Mouse (Mus musculus) adrenal gland, postnatal 4 days (tissue): Measurements from ENCODE around the gene Acat2. TPM values are rescaled to one million over a fixed set of nuclear protein-coding genes. Genes with fewer than 3 reads are reported as not detected.
"Not testable (repeated sequence)": the region's sequence is repeated elsewhere in the genome, so short reads cannot be mapped to it uniquely, and the experiment has no call there.

Source experiments
- DNase-seq, 2 experiments: peaks; one replicate each; pipeline ENCODE4 v3.0.0; 2021 to 2022; ENCODE audit warnings: low spot score in 2 of 2, mixed read lengths in 2 of 2
- total RNA-seq, 2 experiments: library from RNA; stranded (reverse); gene quantifications; 2 replicates each; pipeline ENCODE4 v1.2.3; 2021

Acat2 gene
- total RNA-seq, 2 experiments from 2014 or later, result 56.5 to 57.6 TPM

DNA sequence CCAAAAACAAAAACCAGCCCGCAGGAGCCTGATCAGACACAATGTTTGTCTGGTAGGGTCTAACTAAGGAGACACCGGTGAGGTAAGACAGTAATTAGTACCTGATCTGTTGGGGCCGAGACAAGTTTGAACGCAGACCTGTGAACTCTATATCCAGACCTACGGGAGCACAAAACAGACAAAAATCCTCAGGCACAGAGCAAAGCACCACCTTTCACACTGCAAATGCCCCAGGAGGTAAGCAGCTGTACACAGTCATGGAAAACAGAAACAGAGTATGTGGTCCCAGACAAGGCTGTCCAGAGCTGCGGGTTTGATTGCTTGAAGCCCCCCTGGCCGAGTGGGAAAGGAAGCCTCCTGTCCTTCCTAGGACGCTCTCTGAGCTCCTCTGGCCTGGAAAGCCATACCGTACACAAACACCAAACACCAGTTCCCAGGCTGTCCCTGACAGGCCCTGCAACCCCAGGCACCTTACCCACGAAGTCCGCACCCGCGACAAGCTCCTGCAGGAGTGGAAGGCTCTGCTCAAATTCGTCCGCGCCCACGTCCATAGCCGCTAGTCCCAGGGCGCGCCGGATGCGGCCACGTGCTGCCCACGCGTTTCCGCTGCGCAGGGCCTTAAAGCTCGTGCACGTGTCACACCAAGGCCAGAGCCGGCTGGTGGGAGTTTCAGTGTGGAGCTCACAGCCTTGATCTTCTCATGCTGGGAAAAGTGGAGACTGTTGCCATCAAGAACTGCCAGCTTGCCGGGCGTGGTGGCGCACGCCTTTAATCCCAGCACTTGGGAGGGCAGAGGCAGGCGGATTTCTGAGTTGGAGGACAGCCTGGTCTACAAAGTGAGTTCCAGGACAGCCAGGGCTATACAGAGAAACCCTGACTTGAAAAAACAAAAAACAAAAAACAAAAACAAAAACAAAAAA is 50.9 kb downstream of the Acat2 start, which contains the start of gene Pnldc1:
TSS of gene Pnldc1 (minus strand) at position 870 of the 920 bp plus-strand sequence.
- DNase-seq, result no peak

DNA sequence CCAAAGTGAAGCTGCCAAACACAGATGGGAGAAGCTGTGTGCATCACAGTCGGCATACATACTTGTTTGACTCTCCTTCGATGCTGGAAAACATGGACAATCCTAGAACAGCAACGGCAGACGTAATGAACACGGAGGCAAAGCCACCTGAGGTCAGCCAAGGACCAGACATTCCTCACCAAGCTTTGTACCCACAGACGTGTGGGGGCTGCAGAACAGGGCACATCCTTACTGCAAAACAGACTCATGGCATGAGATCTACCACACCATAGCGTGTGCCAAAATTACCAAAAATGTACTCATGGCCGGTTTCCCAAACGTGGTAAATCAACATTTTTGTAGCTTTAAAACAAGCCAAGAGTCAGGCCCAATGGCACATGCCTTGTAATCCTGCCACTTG is 54.1 kb downstream of the Acat2 start:
- DNase-seq, result no peak

DNA sequence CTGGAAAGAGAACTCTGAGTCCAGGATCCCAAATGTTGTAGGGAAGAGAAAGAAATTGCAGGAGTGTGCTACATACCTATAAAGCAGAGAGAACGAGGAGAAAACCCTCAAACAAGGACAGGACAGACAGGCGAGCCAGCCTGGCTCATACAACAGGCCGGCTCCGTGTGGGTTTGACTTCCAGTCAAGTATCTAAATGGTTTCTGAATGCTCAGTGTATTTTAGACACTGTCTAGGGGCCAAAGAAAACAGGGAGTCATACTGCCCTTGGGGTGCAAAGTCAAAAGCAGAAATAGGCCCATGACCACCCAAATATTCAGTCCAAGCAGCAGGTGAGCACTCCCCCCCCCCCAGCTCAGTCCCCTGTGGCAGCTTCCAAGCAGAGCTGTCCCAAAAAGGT is 54.7 kb downstream of the Acat2 start:
- DNase-seq, result no peak

DNA sequence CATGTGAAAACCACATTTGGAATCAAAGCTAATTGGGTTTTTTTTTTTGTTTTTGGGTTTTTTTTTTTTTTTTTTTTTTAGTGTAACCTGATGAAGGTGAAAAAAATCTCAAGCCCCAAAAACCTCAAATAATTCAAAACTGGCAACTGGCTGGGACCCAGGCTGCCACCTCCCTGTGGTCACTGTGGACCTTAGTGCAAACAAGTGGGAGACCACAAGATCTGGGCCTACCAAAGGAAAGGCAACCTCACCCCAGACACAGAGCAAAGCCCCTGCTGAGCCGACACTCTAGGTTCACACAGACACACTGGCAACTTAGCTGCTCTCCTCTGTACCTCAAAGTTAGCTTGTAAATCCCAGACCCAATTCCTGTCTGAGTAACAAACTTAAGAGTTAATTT is 56.2 kb downstream of the Acat2 start:
- no peak for DNase-seq

DNA sequence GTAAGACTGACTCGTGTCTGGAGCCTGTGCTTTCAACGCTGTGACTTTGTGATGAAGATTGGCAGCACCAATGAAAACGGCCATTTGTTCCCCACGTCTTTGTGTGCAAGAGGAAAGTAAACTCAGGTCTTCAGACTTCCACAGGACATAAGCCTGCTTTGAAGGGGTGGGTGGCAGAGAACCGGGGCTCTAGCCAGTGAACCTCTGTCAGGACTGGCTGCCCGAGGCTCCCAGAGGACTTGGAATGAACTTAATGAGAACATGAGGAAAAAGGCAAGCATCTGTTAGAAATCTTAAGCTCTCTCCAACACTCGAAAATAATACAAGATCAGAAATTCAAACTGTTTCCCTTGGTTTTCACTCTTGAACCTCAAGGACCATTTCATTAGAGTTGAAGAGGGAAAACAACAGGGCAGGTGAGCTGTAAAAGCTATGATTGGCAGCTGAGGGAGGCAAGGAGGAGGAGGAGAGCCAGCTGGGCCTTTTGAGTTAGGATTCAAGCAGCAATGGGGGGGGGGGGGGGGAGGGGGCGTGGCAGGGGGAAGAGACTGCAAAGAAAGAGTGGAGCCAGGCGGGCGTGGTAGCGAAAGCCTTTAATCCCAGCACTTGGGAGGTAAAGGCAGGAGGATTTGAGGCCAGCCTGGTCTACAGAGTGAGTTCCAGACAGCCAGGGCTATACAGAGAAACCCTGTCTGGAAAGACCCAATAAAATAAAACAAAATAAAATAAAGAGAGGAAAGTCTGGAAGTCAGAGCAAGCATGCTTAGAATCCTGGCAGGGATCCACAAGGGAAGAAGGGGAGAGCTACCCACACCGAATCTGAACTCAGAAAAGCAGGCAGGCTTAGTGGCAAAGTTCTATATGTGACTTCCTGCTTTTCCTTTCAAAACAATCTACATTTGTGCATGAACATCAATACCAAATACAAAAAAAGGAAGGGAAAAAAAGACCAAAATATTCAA is 56.9 kb downstream of the Acat2 start:
- no peak for DNase-seq

DNA sequence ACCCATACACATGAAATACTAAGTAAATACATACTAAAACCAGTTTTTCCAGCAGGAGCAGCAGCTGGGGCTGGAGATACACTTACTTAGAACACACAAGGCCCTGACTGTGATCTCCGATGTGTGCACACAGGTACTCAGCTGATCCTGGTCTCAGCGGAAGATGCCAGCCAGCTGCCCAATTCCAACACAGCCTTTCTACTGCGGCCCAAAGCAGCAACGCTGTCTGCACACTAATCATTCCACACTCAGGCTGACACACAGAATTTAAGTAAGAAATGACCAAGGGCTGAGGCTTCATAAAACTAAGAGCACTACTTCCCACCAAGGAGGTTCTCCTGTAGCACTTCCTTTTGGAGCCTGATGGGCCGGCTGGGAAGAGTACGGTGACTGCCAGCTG is 58.3 kb downstream of the Acat2 start:
- DNase-seq, result no peak

DNA sequence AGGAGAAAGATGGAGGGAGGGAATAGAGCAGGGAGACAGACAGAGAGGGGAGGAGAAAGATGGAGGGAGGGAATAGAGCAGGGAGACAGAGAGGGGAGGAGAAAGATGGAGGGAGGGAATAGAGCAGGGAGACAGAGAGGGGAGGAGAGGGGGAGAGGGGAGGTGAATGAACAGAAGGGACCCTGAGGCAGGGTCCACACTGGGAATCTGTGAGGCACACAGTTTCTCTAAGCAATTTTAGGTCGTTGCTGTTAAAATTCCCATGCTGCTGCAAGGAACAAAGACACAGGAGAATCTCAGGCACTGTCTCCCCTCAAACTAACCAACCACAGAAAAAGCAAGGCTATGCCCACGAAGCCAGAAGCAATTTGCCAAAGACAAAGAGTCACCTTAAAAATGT is 61.9 kb downstream of the Acat2 start:
- not testable (repeated sequence) for DNase-seq

DNA sequence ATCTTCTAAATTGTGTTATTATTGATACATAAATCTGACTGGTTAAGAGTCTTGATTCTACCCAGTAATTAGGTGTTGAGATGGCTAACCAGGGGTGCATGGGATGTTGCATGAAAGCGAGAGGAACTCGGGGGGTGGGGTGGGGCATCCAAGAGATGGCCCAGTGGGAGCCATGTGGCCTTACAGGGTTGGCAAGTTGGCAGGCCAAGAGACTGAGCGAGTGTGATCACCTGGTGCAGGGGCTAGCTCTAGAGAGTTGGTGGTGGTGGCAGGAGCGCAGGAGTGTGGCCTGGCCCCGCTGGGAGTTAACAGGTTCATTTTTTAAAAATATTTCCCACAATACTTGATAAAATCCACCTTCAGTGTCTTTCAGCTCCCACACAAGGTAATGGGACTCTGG is 62.9 kb downstream of the Acat2 start:
- DNase-seq, result no peak

Other genes with a start within 250 kb of the Acat2 start
- 10 to 100 TPM; 76.4 to 82.0 TPM for gene Igf2r, start 191.1 kb downstream of the Acat2 start, total RNA-seq
- gene Mas1, start 92.6 kb downstream of the Acat2 start, total RNA-seq, result not detected
- gene Mrgprh, start 84.7 kb downstream of the Acat2 start, total RNA-seq, result under 1 TPM; 0.25 to 0.37 TPM
- gene Pnldc1, start 50.5 kb downstream of the Acat2 start, total RNA-seq, result 1 to 10 TPM; 3.1 to 3.6 TPM
- 100 to 1,000 TPM; 256 to 260 TPM for gene Tcp1, start 45.0 kb downstream of the Acat2 start, total RNA-seq
- 10 to 100 TPM; 86.7 to 89.9 TPM for gene Mrpl18, start 44.4 kb downstream of the Acat2 start, total RNA-seq
- gene Acat3, start 20.1 kb downstream of the Acat2 start, total RNA-seq, result 1 to 10 TPM in 1 of 2 experiments, under 1 TPM in 1; 0.87 to 6.9 TPM
- gene Wtap, start 33.4 kb upstream of the Acat2 start, total RNA-seq, result 10 to 100 TPM; 78.3 to 79.2 TPM
- gene Sod2, start 46.1 kb upstream of the Acat2 start, total RNA-seq, result 100 to 1,000 TPM; 278 to 301 TPM
- under 1 TPM in 1 of 2 experiments, not detected in 1; 0.51 TPM for gene Gpr31b, start 91.5 kb upstream of the Acat2 start, total RNA-seq
- 1 to 10 TPM; 1.2 TPM for gene Tcp10b, start 100.4 kb upstream of the Acat2 start, total RNA-seq
- gene Unc93a, start 171.1 kb upstream of the Acat2 start, total RNA-seq, result under 1 TPM; 0.70 to 0.90 TPM